Mouse (Mus musculus) liver, embryonic 14.5 days (tissue): ENCODE results near the gene Gm49384.

Experiments used
- CTCF ChIP-seq: IDR thresholded peaks from 2 replicates; pipeline ENCODE4 v1.5.1; 2016; ENCODE audit warnings: antibody characterized with exemption, low read depth, control low read depth
- EP300 ChIP-seq: IDR thresholded peaks from 2 replicates; pipeline ENCODE4 v1.6.1; 2016; ENCODE audit warnings: antibody characterized with exemption, low read depth

DNA sequence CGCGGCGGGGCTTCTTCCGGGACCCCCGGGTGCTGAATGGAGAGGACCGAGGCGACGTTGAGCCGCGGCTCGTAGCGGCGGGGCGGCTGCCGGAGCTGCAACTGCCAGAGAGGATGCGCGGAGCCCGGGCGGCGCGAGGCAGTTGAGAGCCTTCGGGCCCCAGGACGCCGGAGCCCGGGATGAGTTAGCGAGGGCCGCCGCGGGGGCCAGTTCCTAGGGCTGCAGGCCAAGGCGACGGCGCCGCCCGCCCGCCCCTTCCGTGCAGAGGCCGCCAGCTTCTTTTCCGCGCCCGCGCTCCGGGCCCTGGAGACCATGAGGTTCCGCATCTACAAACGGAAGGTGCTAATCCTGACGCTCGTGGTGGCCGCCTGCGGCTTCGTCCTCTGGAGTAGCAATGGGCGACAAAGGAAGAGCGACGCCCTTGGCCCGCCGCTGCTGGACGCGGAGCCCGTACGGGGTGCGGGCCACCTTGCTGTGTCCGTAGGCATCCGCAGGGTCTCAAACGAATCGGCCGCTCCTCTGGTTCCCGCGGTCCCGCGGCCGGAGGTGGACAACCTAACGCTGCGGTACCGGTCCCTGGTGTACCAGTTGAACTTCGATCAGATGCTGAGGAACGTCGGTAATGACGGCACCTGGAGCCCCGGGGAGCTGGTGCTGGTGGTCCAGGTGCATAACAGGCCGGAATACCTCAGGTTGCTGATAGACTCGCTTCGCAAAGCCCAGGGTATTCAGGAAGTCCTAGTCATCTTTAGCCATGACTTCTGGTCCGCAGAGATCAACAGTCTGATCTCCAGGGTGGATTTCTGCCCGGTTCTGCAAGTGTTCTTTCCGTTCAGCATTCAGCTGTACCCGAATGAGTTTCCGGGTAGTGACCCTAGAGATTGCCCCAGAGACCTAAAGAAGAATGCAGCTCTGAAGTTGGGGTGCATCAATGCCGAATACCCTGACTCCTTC is 19.4 kb downstream of the Gm49384 start:
- no peak for TF ChIP-seq CTCF
- no peak for TF ChIP-seq EP300
